Mouse (Mus musculus) E14TG2a.4 (cell line): ENCODE results near the gene Spata21.

Source experiments
- H3K27me3 ChIP-seq: 2 replicates; pipeline ENCODE4 v1.6.1; 2014; ENCODE audit warnings: low read length, control low read depth; ENCODE audit not compliant: insufficient read depth
- H3K36me3 ChIP-seq: 2 replicates; pipeline ENCODE4 v1.6.1; 2014; ENCODE audit warnings: low read length, control low read depth; ENCODE audit not compliant: insufficient read depth
- H3K4me1 ChIP-seq: replicated peaks from 2 replicates; pipeline ENCODE4 v1.6.1; 2014; ENCODE audit warnings: low read depth, low read length, control low read depth
- H3K4me3 ChIP-seq: replicated peaks from 2 replicates; pipeline ENCODE4 v1.5.1; 2014; ENCODE audit warnings: mild to moderate bottlenecking, low read length
- H3K9me3 ChIP-seq: 2 replicates; pipeline ENCODE4 v1.6.1; 2014; ENCODE audit warnings: low read length, control low read depth
- CTCF ChIP-seq: conservative IDR thresholded peaks from 2 replicates; pipeline ENCODE4 v1.5.1; 2014; ENCODE audit warnings: low read length
- NANOG ChIP-seq: IDR thresholded peaks from 2 replicates; pipeline ENCODE4 v1.6.1; 2014; ENCODE audit warnings: borderline replicate concordance, low read length, mixed read lengths
- POU5F1 ChIP-seq: IDR thresholded peaks from 2 replicates; pipeline ENCODE4 v1.6.1; 2014; ENCODE audit warnings: low read length, borderline replicate concordance

The Spata21 gene

DNA sequence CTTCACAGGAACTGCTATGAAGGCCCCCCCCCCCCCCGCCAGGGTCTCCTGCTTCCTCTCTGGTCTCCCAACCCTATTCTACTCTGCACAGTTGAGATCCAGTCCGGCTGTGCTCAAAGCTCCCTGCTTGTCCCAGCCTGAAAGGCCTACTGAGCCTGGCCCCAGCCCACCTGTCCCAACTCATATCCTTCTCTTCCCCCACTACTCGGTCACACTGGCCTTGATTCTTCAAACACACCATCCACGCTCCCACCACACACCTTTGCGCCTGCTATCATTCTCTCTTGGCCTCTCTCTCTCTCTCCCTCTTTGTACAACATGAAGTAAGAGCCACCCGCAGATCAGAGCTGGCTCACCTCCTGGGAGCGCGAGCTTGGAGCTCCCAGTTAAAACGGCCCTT is 29.3 kb upstream of the Spata21 start:
- TF ChIP-seq POU5F1, result no peak
- TF ChIP-seq CTCF, result no peak
- TF ChIP-seq NANOG, result no peak
- Histone ChIP-seq H3K27me3 (no peaks in the 10 kb centered on the region), H3K4me1 (peaks cover 56% of the 10 kb centered on the region), H3K9me3 (no peaks in the 10 kb centered on the region), H3K36me3 (0 out of 2 replicates have a peak, but pooled peaks cover 3% of the 10 kb centered on the region), H3K4me3 (no peak overlapping the region)

DNA sequence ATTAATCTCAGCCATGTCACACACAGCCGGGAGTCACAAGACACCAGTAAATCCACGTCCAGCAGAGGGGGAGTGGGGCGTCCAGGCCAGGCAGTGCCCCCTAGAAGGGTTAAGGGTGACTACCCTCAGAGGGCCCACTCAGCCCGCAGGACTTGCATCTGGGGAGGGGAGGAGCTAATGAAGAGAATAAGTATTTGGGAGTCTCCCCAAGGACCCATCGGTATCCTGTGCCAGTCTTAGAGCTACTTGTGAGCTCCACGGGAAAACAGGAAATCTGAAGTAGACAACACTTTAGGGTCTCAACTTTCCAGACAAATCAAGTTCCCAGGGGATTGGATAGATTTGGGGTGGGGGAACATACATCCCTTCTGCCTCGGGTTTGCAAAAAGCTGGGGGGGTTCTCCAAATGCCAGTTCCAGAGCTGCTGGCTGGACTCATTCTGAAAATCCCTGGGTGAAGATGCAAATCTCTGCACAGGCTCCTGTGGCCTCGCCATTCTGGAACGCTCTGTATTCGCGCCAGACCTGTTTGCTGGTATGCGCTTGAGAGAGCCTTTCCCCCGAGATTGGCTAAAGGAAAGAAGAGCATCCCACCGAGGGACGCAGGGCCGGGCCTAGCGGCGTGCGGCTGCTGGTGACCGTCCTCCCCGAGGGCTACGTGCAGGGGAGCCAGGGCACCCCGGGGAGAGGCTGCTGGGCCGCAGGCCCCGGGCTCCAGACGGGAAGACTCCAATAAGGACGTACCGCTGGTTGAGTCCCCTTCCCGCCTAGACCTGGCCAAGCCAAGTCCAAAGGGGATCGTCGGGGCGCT is 28.3 kb upstream of the Spata21 start:
- H3K27me3 ChIP-seq, result no peaks in the 10 kb centered on the region
- peak overlapping the region; percentile 87 for H3K4me3 ChIP-seq
- no peak for TF ChIP-seq POU5F1
- TF ChIP-seq NANOG, result no peak
- no peak for TF ChIP-seq CTCF
- peaks cover 52% of the 10 kb centered on the region for H3K4me1 ChIP-seq
- H3K9me3 ChIP-seq, result no peaks in the 10 kb centered on the region
- 0 out of 2 replicates have a peak, but pooled peaks cover 3% of the 10 kb centered on the region for H3K36me3 ChIP-seq

DNA sequence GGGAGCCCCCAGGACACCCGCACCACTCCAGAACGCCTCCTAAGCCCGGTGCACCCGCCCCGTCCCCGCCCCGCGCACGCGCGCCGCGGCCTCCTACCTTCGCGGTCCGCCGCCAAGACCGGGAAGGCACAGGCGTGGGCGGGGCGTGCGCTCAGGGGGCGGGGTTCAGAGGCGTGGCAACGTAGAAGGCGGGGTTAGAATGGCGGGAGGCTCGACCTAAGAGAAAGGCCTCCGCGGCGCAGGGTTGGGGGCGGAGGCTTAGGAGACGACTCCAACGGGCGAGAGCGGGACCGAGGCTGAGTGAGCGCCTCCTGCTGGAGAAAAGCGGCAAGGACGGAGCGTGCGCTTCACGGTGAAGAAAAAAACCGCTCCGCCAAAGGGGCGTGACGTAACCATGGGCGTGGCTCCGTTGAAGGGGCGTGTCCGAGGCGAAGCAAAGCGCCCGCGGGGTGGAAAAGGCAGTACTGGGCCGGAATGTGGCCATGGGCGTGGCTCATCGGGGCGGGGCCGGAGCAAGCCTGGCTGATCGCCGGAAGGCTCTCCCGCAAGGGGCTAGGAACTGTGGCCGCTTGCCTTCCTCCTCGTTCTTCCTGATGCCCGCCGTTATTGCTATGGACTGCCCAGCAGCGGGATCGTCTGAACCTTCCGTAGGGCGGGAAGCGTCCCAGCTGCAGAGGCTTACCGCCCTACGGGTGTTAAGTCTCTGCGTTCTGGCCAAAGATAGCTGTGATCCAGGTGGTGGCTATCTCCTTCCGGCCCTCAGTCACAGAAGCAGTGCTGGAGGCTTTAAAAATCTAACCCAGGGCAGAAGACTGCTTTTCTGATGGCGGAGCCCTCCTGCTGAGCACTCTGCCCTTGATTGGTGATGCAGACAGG is 27.5 kb upstream of the Spata21 start, which contains the start of gene Crocc:
Gene Crocc, minus strand, starts transcription at position 125 of the 876 bp plus-strand sequence.
- Histone ChIP-seq H3K36me3 (peaks cover 6% of the 10 kb centered on the region), H3K4me1 (peaks cover 49% of the 10 kb centered on the region), H3K27me3 (no peaks in the 10 kb centered on the region), H3K9me3 (no peaks in the 10 kb centered on the region), H3K4me3 (peak within 1 kb of the TSS; percentile 87)
- TF ChIP-seq POU5F1 (no peak), NANOG (no peak), CTCF (peak; percentile 69)

DNA sequence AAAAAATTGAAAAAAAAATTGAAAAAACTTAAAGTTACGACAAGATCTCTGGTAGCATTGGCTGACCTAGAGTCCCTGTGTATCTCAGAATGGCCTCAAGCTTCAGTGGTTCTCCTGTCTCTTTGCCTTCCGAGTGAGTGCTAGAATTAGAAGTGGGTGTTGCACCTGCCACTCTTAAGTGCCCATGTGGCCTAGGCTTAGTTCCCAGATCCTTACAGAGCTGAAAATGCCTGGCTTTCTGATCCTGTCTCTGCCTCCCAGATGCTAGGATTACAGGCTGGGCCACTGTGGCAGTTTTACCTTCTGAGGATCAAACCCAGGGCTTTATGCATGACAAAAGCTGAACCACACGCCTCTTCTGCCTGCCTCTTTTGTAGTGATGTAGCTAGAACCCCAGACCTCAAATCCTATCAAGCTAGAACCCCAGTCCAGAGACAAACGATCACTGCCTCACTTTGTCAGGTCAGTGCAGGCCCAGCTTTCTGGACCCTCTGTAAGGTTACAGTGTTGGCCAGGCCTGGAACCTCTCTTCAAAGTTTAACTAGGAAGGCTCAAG is 24.0 kb upstream of the Spata21 start:
- peaks cover 26% of the 10 kb centered on the region for H3K4me1 ChIP-seq
- peaks cover 38% of the 10 kb centered on the region for H3K36me3 ChIP-seq
- H3K4me3 ChIP-seq, result no peak overlapping the region
- TF ChIP-seq CTCF, result no peak
- TF ChIP-seq POU5F1, result peak; percentile 75; the same call in 1 of the 2 replicates
- TF ChIP-seq NANOG, result no peak
- H3K9me3 ChIP-seq, result no peaks in the 10 kb centered on the region
- no peaks in the 10 kb centered on the region for H3K27me3 ChIP-seq

DNA sequence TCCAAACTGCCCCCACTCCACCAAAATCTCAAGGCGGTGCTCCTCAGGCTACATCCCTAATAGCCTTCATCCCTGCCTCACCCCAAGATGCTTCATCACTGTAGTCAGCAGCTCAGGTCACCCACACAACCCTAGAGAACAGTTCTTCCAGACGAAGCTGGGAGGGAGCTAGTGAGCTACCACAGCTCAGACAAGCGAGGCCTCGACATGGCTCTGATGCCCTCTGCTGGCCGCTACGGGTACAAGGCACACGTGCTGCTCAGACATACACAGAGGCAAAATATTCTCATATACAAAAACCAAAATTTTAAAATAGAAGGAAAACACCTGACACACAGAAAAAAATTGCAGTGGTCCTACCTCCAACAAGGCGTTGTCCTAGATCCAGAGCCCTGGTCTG is 23.0 kb upstream of the Spata21 start:
- Histone ChIP-seq H3K9me3 (no peaks in the 10 kb centered on the region), H3K4me1 (peaks cover 21% of the 10 kb centered on the region), H3K4me3 (no peak overlapping the region), H3K27me3 (no peaks in the 10 kb centered on the region), H3K36me3 (peaks cover 48% of the 10 kb centered on the region)
- TF ChIP-seq POU5F1 (no peak), NANOG (no peak), CTCF (peak; percentile 73)

DNA sequence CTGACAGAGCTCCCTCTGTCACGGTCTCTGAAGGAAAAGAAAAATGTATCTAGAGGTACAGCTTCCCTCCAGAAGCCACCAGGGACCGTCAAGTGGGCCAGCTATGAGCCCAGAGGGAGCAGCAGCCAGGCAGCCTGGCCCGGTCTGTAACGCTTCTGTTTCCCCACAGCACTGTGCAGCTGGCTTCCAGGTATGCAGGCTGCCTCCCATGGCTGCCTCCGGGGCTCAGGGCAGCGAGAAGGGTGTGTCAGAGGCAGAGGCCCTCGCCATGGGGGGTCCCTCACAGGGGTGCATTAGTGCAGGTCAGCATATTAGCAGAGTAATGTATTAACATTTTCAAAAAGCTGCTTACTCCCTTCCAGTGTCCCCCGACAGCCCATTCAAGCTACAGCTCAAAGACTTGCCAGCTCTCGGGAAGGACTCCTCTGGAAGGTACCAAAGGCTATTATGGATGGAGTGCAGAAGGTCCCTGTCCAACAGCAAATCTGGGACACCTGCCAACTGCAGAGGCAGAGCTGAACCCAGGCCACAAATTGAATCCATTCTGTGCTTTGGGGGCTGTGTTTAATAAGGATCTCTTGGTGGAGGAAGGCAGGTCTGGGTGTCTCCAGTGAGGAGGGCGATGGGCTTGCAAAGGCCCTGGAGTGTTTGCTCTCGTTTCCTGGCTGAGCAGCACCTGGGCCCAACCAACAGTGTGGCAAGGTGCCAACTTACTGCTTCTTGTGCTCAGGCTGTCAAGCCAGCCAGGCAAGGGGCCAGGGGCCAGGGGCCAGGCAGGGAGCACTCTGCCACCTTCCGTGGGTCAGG is 21.2 kb upstream of the Spata21 start:
- TF ChIP-seq NANOG, result no peak
- no peak for TF ChIP-seq CTCF
- no peak for TF ChIP-seq POU5F1
- Histone ChIP-seq H3K9me3 (no peaks in the 10 kb centered on the region), H3K36me3 (peaks cover 66% of the 10 kb centered on the region), H3K4me1 (peaks cover 14% of the 10 kb centered on the region), H3K4me3 (no peak overlapping the region), H3K27me3 (no peaks in the 10 kb centered on the region)

DNA sequence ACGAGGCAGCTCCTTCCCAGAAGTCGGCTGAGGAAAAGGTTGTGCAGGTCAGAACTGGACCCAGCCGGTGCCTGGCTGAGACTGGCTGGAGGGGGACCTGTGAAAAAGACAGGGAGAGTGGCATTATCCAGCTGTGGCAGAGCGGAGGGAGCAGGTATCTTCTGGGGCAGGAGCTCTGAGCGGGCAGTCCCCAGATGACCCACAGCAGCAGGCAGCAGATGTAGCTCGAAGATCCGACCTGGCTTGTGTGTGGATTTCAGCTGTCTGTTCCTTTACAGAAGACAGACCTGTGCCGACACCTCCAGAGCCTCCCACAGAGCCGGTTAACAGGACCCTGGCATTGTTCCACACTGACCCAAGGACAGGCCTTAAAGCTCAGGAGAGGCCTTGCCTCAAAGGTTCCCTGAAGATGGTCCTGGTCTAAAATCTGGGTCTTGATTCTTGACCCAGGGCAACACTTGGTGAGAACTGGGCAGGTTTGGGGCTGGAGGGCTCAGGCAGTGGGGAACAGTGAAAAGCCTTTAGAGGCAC is 20.6 kb upstream of the Spata21 start:
- H3K9me3 ChIP-seq, result no peaks in the 10 kb centered on the region
- H3K36me3 ChIP-seq, result peaks cover 72% of the 10 kb centered on the region
- TF ChIP-seq POU5F1 (no peak), CTCF (no peak), NANOG (no peak)
- no peaks in the 10 kb centered on the region for H3K27me3 ChIP-seq
- H3K4me3 ChIP-seq, result no peak overlapping the region
- H3K4me1 ChIP-seq, result peaks cover 14% of the 10 kb centered on the region
